Mouse (Mus musculus) left cerebral cortex, postnatal 4 days (tissue): ENCODE data around the gene Tmem269. TPM values are rescaled to one million over a fixed set of nuclear protein-coding genes. Genes with fewer than 3 reads are reported as not detected.

Experiments used
- DNase-seq: peaks from one replicate; pipeline ENCODE4 v3.0.0-alpha.2; 2022
- intact Hi-C: fragments of 180-260 bp; cut with DNase I; formaldehyde crosslinking; loops from one replicate; pipeline ENCODE4 v1.15.1; 2025
- total RNA-seq, 2 experiments: library from RNA; stranded (reverse); gene quantifications; 2 replicates each; pipeline ENCODE4 v1.2.3; 2021

Tmem269 gene
- total RNA-seq = under 1 TPM; 0.38 to 0.48 TPM

- intact Hi-C loops = no loop called here
These were observed at the start of gene Tmem269 for GRCm38 (mm10) chr4:119218169-119218568. TSS of gene Tmem269 (minus strand) at chr4:119218217.

GRCm38 (mm10) chr4:119266606-119267005, 48.6 kb upstream of the Tmem269 start:
- DNase-seq = no peak
- intact Hi-C loops = no loop called here

More at GRCm38 (mm10) chr4:119218169-119218568, at the start of gene Tmem269:
- no peak for DNase-seq

- intact Hi-C loops = no loop called here
- no peak for DNase-seq
These were observed 45.4 kb upstream of the Tmem269 start for GRCm38 (mm10) chr4:119263459-119263858.

GRCm38 (mm10) chr4:119262483-119262882, 44.5 kb upstream of the Tmem269 start:
- no peak for DNase-seq
- intact Hi-C loops = no loop called here

- no peak for DNase-seq
- intact Hi-C loops = no loop called here
These were observed 43.2 kb upstream of the Tmem269 start for GRCm38 (mm10) chr4:119261087-119261713.

- intact Hi-C loops = no loop called here
- no peak for DNase-seq
These were observed 41.6 kb upstream of the Tmem269 start for GRCm38 (mm10) chr4:119259344-119260254.

- intact Hi-C loops = no loop called here
- DNase-seq = no peak
These were observed 39.1 kb upstream of the Tmem269 start for GRCm38 (mm10) chr4:119257083-119257482.

- intact Hi-C loops = no loop called here
- DNase-seq = peak; percentile 32
These were observed 37.3 kb upstream of the Tmem269 start, which contains the start of gene Cldn19 for GRCm38 (mm10) chr4:119255351-119255750. TSS of gene Cldn19 (plus strand) at chr4:119255414.

GRCm38 (mm10) chr4:119254012-119254618, 36.1 kb upstream of the Tmem269 start:
- intact Hi-C loops = no loop called here
- peak; percentile 66 for DNase-seq

GRCm38 (mm10) chr4:119252025-119252808, 34.2 kb upstream of the Tmem269 start:
- DNase-seq = no peak
- intact Hi-C loops = no loop called here

- intact Hi-C loops = no loop called here
- DNase-seq = peak; percentile 43
These were observed 30.5 kb upstream of the Tmem269 start for GRCm38 (mm10) chr4:119248407-119248965.

GRCm38 (mm10) chr4:119247462-119248235, 29.6 kb upstream of the Tmem269 start:
- DNase-seq = peak; percentile 64
- intact Hi-C loops = no loop called here

GRCm38 (mm10) chr4:119246688-119247225, 28.7 kb upstream of the Tmem269 start:
- intact Hi-C loops = no loop called here
- no peak for DNase-seq

- intact Hi-C loops = no loop called here
- DNase-seq = no peak
These were observed 27.9 kb upstream of the Tmem269 start for GRCm38 (mm10) chr4:119245961-119246360.

GRCm38 (mm10) chr4:119245556-119245955, 27.5 kb upstream of the Tmem269 start:
- peak; percentile 63 for DNase-seq
- intact Hi-C loops = no loop called here

GRCm38 (mm10) chr4:119244468-119245240, 26.6 kb upstream of the Tmem269 start:
- no peak for DNase-seq
- intact Hi-C loops = no loop called here

- intact Hi-C loops = no loop called here
- no peak for DNase-seq
These were observed 24.6 kb upstream of the Tmem269 start for GRCm38 (mm10) chr4:119242571-119242970.

GRCm38 (mm10) chr4:119241664-119242063, 23.6 kb upstream of the Tmem269 start:
- DNase-seq = peak; percentile 51
- intact Hi-C loops = no loop called here
